Mouse (Mus musculus): ENCODE results near the gene Spaca3. TPM values are rescaled to one million over a fixed set of nuclear protein-coding genes. Genes with fewer than 3 reads are reported as not detected.

Gene Spaca3
- total and polyA plus RNA-seq, 2 experiments from 2014 or later: 0.14 TPM; not detected in 1

- no peak overlapping the region for H3K9ac ChIP-seq (replicated peaks; ENCODE audit: low read depth, low read length)
These were observed 10.0 kb upstream of the Spaca3 start for GRCm38 (mm10) chr11:80848131-80848530.

GRCm38 (mm10) chr11:80851859-80852258 is 6.3 kb upstream of the Spaca3 start:
- Histone ChIP-seq H3K4me3 (ENCODE audit: low read depth, low read length) (no peak overlapping the region), H3K9ac (replicated peaks; ENCODE audit: low read depth, low read length) (no peak overlapping the region), H3K4me1 (ENCODE audit: control insufficient read depth, insufficient read depth) (no peaks in the 10 kb centered on the region), H3K4me2 (ENCODE audit: low read depth, low read length) (no peak overlapping the region), H3K27me3 (ENCODE audit: control insufficient read depth, insufficient read depth, low read length) (0 out of 2 replicates have a peak, but pooled peaks cover 4% of the 10 kb centered on the region), H3K36me3 (replicated peaks; ENCODE audit: control insufficient read depth, insufficient read depth, low read length) (no peaks in the 10 kb centered on the region), H3K9me3 (replicated peaks; ENCODE audit: control insufficient read depth, low read length) (no peaks in the 10 kb centered on the region), H3K27ac (ENCODE audit: low read depth) (no peak overlapping the region)
- DNase-seq (ENCODE audit: low spot score) (peak; percentile 26), ATAC-seq (ENCODE audit: insufficient read depth, low read depth) (no peak)
- no peak for TF ChIP-seq EP300 (IDR thresholded peaks at IDR 0.05; ENCODE audit: low read depth)
- TF ChIP-seq CTCF (IDR thresholded peaks at IDR 0.05; ENCODE audit: low read depth): peak; percentile 64
- WGBS: 39% methylated on average over 5 of the region's 5 CpGs

More at GRCm38 (mm10) chr11:80848131-80848530, 10.0 kb upstream of the Spaca3 start:
- ATAC-seq (ENCODE audit: insufficient read depth, low read depth): no peak
- Histone ChIP-seq H3K9me3 (replicated peaks; ENCODE audit: control insufficient read depth, low read length) (no peaks in the 10 kb centered on the region), H3K27ac (ENCODE audit: low read depth) (no peak overlapping the region), H3K4me3 (ENCODE audit: low read depth, low read length) (no peak overlapping the region), H3K4me1 (ENCODE audit: control insufficient read depth, insufficient read depth) (no peaks in the 10 kb centered on the region), H3K27me3 (ENCODE audit: control insufficient read depth, insufficient read depth, low read length) (0 out of 2 replicates have a peak, but pooled peaks cover 4% of the 10 kb centered on the region), H3K4me2 (ENCODE audit: low read depth, low read length) (no peak overlapping the region), H3K36me3 (replicated peaks; ENCODE audit: control insufficient read depth, insufficient read depth, low read length) (no peaks in the 10 kb centered on the region)
- no peak for DNase-seq (ENCODE audit: low spot score)
- WGBS: 67% methylated on average over 5 of the region's 5 CpGs
- no peak for TF ChIP-seq EP300 (IDR thresholded peaks at IDR 0.05; ENCODE audit: low read depth)
- no peak for TF ChIP-seq CTCF (IDR thresholded peaks at IDR 0.05; ENCODE audit: low read depth)

GRCm38 (mm10) chr11:80853014-80853413 is 5.2 kb upstream of the Spaca3 start:
- Histone ChIP-seq H3K4me1 (ENCODE audit: control insufficient read depth, insufficient read depth) (no peaks in the 10 kb centered on the region), H3K9me3 (replicated peaks; ENCODE audit: control insufficient read depth, low read length) (no peaks in the 10 kb centered on the region), H3K4me2 (ENCODE audit: low read depth, low read length) (no peak overlapping the region), H3K4me3 (ENCODE audit: low read depth, low read length) (no peak overlapping the region), H3K27me3 (ENCODE audit: control insufficient read depth, insufficient read depth, low read length) (0 out of 2 replicates have a peak, but pooled peaks cover 4% of the 10 kb centered on the region), H3K36me3 (replicated peaks; ENCODE audit: control insufficient read depth, insufficient read depth, low read length) (no peaks in the 10 kb centered on the region), H3K9ac (replicated peaks; ENCODE audit: low read depth, low read length) (no peak overlapping the region), H3K27ac (ENCODE audit: low read depth) (no peak overlapping the region)
- WGBS: 53% methylated on average over 3 of the region's 3 CpGs
- TF ChIP-seq EP300 (IDR thresholded peaks at IDR 0.05; ENCODE audit: low read depth) (no peak), CTCF (IDR thresholded peaks at IDR 0.05; ENCODE audit: low read depth) (no peak)
- no peak for ATAC-seq (ENCODE audit: insufficient read depth, low read depth)
- DNase-seq (ENCODE audit: low spot score): no peak

GRCm38 (mm10) chr11:80854430-80854829 is 3.7 kb upstream of the Spaca3 start:
- H3K4me1 ChIP-seq (ENCODE audit: control insufficient read depth, insufficient read depth): no peaks in the 10 kb centered on the region
- H3K4me2 ChIP-seq (ENCODE audit: low read depth, low read length): peak overlapping the region; percentile 38
- TF ChIP-seq CTCF (IDR thresholded peaks at IDR 0.05; ENCODE audit: low read depth) (no peak), EP300 (IDR thresholded peaks at IDR 0.05; ENCODE audit: low read depth) (no peak)
- 0 out of 2 replicates have a peak, but pooled peaks cover 4% of the 10 kb centered on the region for H3K27me3 ChIP-seq (ENCODE audit: control insufficient read depth, insufficient read depth, low read length)
- H3K36me3 ChIP-seq (replicated peaks; ENCODE audit: control insufficient read depth, insufficient read depth, low read length): no peaks in the 10 kb centered on the region
- no peaks in the 10 kb centered on the region for H3K9me3 ChIP-seq (replicated peaks; ENCODE audit: control insufficient read depth, low read length)
- H3K4me3 ChIP-seq (ENCODE audit: low read depth, low read length): no peak overlapping the region
- DNase-seq (ENCODE audit: low spot score) (no peak), ATAC-seq (ENCODE audit: insufficient read depth, low read depth) (no peak)
- 76% methylated on average over 11 of the region's 11 CpGs for WGBS
- H3K9ac ChIP-seq (replicated peaks; ENCODE audit: low read depth, low read length): no peak overlapping the region
- H3K27ac ChIP-seq (ENCODE audit: low read depth): no peak overlapping the region

- no peak overlapping the region for H3K4me3 ChIP-seq (ENCODE audit: low read depth, low read length)
- DNase-seq (ENCODE audit: low spot score) (no peak), ATAC-seq (ENCODE audit: insufficient read depth, low read depth) (no peak)
- H3K36me3 ChIP-seq (replicated peaks; ENCODE audit: control insufficient read depth, insufficient read depth, low read length): no peaks in the 10 kb centered on the region
- H3K27me3 ChIP-seq (ENCODE audit: control insufficient read depth, insufficient read depth, low read length): 0 out of 2 replicates have a peak, but pooled peaks cover 4% of the 10 kb centered on the region
- H3K4me1 ChIP-seq (ENCODE audit: control insufficient read depth, insufficient read depth): no peaks in the 10 kb centered on the region
- WGBS: 21% methylated on average over 7 of the region's 7 CpGs
- no peak overlapping the region for H3K27ac ChIP-seq (ENCODE audit: low read depth)
- no peaks in the 10 kb centered on the region for H3K9me3 ChIP-seq (replicated peaks; ENCODE audit: control insufficient read depth, low read length)
- H3K4me2 ChIP-seq (ENCODE audit: low read depth, low read length): peak overlapping the region; percentile 38
- TF ChIP-seq EP300 (IDR thresholded peaks at IDR 0.05; ENCODE audit: low read depth) (no peak), CTCF (IDR thresholded peaks at IDR 0.05; ENCODE audit: low read depth) (no peak)
- no peak overlapping the region for H3K9ac ChIP-seq (replicated peaks; ENCODE audit: low read depth, low read length)
These were observed 3.3 kb upstream of the Spaca3 start for GRCm38 (mm10) chr11:80854908-80855307.

- DNase-seq (ENCODE audit: low spot score) (no peak), ATAC-seq (ENCODE audit: insufficient read depth, low read depth) (no peak)
- TF ChIP-seq EP300 (IDR thresholded peaks at IDR 0.05; ENCODE audit: low read depth): no peak
- no peak for TF ChIP-seq CTCF (IDR thresholded peaks at IDR 0.05; ENCODE audit: low read depth)
- H3K4me3 ChIP-seq (ENCODE audit: low read depth, low read length): no peak overlapping the region
- H3K27ac ChIP-seq (ENCODE audit: low read depth): no peak overlapping the region
- no peak overlapping the region for H3K9ac ChIP-seq (replicated peaks; ENCODE audit: low read depth, low read length)
- H3K36me3 ChIP-seq (replicated peaks; ENCODE audit: control insufficient read depth, insufficient read depth, low read length): no peaks in the 10 kb centered on the region
- H3K4me1 ChIP-seq (ENCODE audit: control insufficient read depth, insufficient read depth): no peaks in the 10 kb centered on the region
- H3K27me3 ChIP-seq (ENCODE audit: control insufficient read depth, insufficient read depth, low read length): 0 out of 2 replicates have a peak, but pooled peaks cover 4% of the 10 kb centered on the region
- 50% methylated on average over 2 of the region's 2 CpGs for WGBS
- H3K4me2 ChIP-seq (ENCODE audit: low read depth, low read length): no peak overlapping the region
- H3K9me3 ChIP-seq (replicated peaks; ENCODE audit: control insufficient read depth, low read length): no peaks in the 10 kb centered on the region
These were observed 1.3 kb upstream of the Spaca3 start for GRCm38 (mm10) chr11:80856827-80857226.
